Mouse (Mus musculus) kidney, embryonic 14.5 days (tissue): ENCODE measurements around the gene Dapk2. TPM values are rescaled to one million over a fixed set of nuclear protein-coding genes. Genes with fewer than 3 reads are reported as not detected.

Experiments
- ATAC-seq: fragments of 200-750 bp; cut with Nextera tagmentation; 2 replicates; pipeline ENCODE4 v1.8.0; 2017; ENCODE audit warnings: moderate number of reproducible peaks, mild to moderate bottlenecking, moderate TSS enrichment, moderate library complexity; ENCODE audit not compliant: low FRiP score, low TSS enrichment
- H3K27ac ChIP-seq: fragments of 300-500 bp; sonication (generic); 2 replicates; pipeline ENCODE4 v1.5.1; 2014; ENCODE audit warnings: low read depth, mild to moderate bottlenecking, low read length, moderate library complexity, mixed read lengths
- H3K27me3 ChIP-seq: fragments of 300-500 bp; sonication (generic); 2 replicates; pipeline ENCODE4 v1.6.1; 2014; ENCODE audit warnings: mild to moderate bottlenecking, low read length; ENCODE audit not compliant: control insufficient read depth, insufficient read depth
- H3K36me3 ChIP-seq: fragments of 300-500 bp; sonication (generic); 2 replicates; pipeline ENCODE4 v1.6.1; 2014; ENCODE audit warnings: low read length, mixed read lengths; ENCODE audit not compliant: control insufficient read depth, insufficient read depth
- H3K4me1 ChIP-seq: fragments of 300-500 bp; sonication (generic); 2 replicates; pipeline ENCODE4 v1.6.1; 2014; ENCODE audit warnings: low read length, mixed read lengths; ENCODE audit not compliant: control insufficient read depth, insufficient read depth
- H3K4me2 ChIP-seq: fragments of 300-500 bp; sonication (generic); replicated peaks from 2 replicates; pipeline ENCODE4 v1.6.1; 2014; ENCODE audit warnings: low read depth, mild to moderate bottlenecking, low read length
- H3K4me3 ChIP-seq: fragments of 300-500 bp; sonication (generic); 2 replicates; pipeline ENCODE4 v1.5.1; 2014; ENCODE audit warnings: mild to moderate bottlenecking, low read length
- H3K9ac ChIP-seq: fragments of 300-500 bp; sonication (generic); 2 replicates; pipeline ENCODE4 v1.6.1; 2014; ENCODE audit warnings: low read depth, mild to moderate bottlenecking, low read length, moderate library complexity
- H3K9me3 ChIP-seq: fragments of 300-500 bp; sonication (generic); 2 replicates; pipeline ENCODE4 v1.6.1; 2016; ENCODE audit warnings: low read length; ENCODE audit not compliant: control insufficient read depth
- WGBS: fragments of 180-500 bp; shearing (Covaris S2); extraction: QIAGEN DNeasy Blood & Tissue Kit; methylation state at CpG from one replicate; pipeline ENCODE4 v1.1.7; 2014; 5-methylcytosine and 5-hydroxymethylcytosine counted together
- polyA plus RNA-seq: library from polyadenylated mRNA; unstranded; fragments of >200 nt; fragmentation: Nextera tagmentation; extraction: Ambion mirVana; gene quantifications from 2 replicates; pipeline ENCODE4 v1.2.1, GENCODE M21; 2014

Dapk2 gene
- polyA plus RNA-seq, 1 experiment from 2014 or later = 4.2 TPM

- Histone ChIP-seq H3K9ac (no peak overlapping the region), H3K27ac (no peak overlapping the region), H3K4me1 (0 out of 2 replicates have a peak, but pooled peaks cover 9% of the 10 kb centered on the region), H3K9me3 (no peaks in the 10 kb centered on the region), H3K27me3 (no peaks in the 10 kb centered on the region), H3K4me2 (no peak overlapping the region), H3K4me3 (no peak overlapping the region), H3K36me3 (peaks cover 38% of the 10 kb centered on the region)
- WGBS = 86% methylated on average over 2 of the region's 2 CpGs
- ATAC-seq = no peak
These were observed 26.6 kb upstream of the Dapk2 start for GRCm38 (mm10) chr9:66131466-66131865.

- H3K27ac ChIP-seq = no peak overlapping the region
- 61% methylated on average over 4 of the region's 4 CpGs for WGBS
These were observed 22.1 kb upstream of the Dapk2 start for GRCm38 (mm10) chr9:66135967-66136366.

GRCm38 (mm10) chr9:66138193-66138592 lies 19.8 kb upstream of the Dapk2 start:
- Histone ChIP-seq H3K27ac (no peak overlapping the region), H3K27me3 (no peaks in the 10 kb centered on the region), H3K4me3 (no peak overlapping the region), H3K4me2 (no peak overlapping the region), H3K9me3 (no peaks in the 10 kb centered on the region), H3K36me3 (peaks cover 61% of the 10 kb centered on the region), H3K4me1 (no peaks in the 10 kb centered on the region), H3K9ac (no peak overlapping the region)
- ATAC-seq = no peak
- 95% methylated on average over 7 of the region's 7 CpGs for WGBS

More at GRCm38 (mm10) chr9:66135967-66136366, 22.1 kb upstream of the Dapk2 start:
- ATAC-seq = no peak
- H3K9ac ChIP-seq = no peak overlapping the region
- no peaks in the 10 kb centered on the region for H3K4me1 ChIP-seq
- H3K4me3 ChIP-seq = no peak overlapping the region
- H3K9me3 ChIP-seq = no peaks in the 10 kb centered on the region
- H3K36me3 ChIP-seq = peaks cover 70% of the 10 kb centered on the region
- no peaks in the 10 kb centered on the region for H3K27me3 ChIP-seq
- no peak overlapping the region for H3K4me2 ChIP-seq

GRCm38 (mm10) chr9:66142265-66142664 lies 15.8 kb upstream of the Dapk2 start:
- no peak for ATAC-seq
- H3K27me3 ChIP-seq = no peaks in the 10 kb centered on the region
- H3K4me3 ChIP-seq = no peak overlapping the region
- no peak overlapping the region for H3K9ac ChIP-seq
- peaks cover 27% of the 10 kb centered on the region for H3K36me3 ChIP-seq
- H3K4me1 ChIP-seq = no peaks in the 10 kb centered on the region
- H3K4me2 ChIP-seq = no peak overlapping the region
- no peaks in the 10 kb centered on the region for H3K9me3 ChIP-seq
- no peak overlapping the region for H3K27ac ChIP-seq
- 72% methylated on average over 1 of the region's 1 CpGs for WGBS

- Histone ChIP-seq H3K27ac (no peak overlapping the region), H3K9me3 (no peaks in the 10 kb centered on the region), H3K4me3 (no peak overlapping the region), H3K4me2 (no peak overlapping the region), H3K27me3 (no peaks in the 10 kb centered on the region), H3K4me1 (no peaks in the 10 kb centered on the region), H3K9ac (no peak overlapping the region), H3K36me3 (peaks cover 12% of the 10 kb centered on the region)
- ATAC-seq = no peak; the same call in 1 of the 2 replicates
- WGBS = 7% methylated on average over 6 of the region's 6 CpGs
These were observed 13.8 kb upstream of the Dapk2 start for GRCm38 (mm10) chr9:66144248-66144647.

GRCm38 (mm10) chr9:66146141-66146540 lies 11.9 kb upstream of the Dapk2 start:
- Histone ChIP-seq H3K36me3 (no peaks in the 10 kb centered on the region), H3K4me2 (no peak overlapping the region), H3K9ac (no peak overlapping the region), H3K4me3 (no peak overlapping the region), H3K4me1 (no peaks in the 10 kb centered on the region), H3K9me3 (no peaks in the 10 kb centered on the region), H3K27me3 (no peaks in the 10 kb centered on the region), H3K27ac (no peak overlapping the region)
- no peak for ATAC-seq

- ATAC-seq = no peak
- Histone ChIP-seq H3K4me1 (no peaks in the 10 kb centered on the region), H3K27me3 (peaks cover 4% of the 10 kb centered on the region; the same call in 1 of the 2 replicates), H3K4me3 (no peak overlapping the region), H3K9ac (no peak overlapping the region), H3K4me2 (no peak overlapping the region), H3K27ac (no peak overlapping the region), H3K9me3 (no peaks in the 10 kb centered on the region), H3K36me3 (no peaks in the 10 kb centered on the region)
- 56% methylated on average over 9 of the region's 9 CpGs for WGBS
These were observed 6.0 kb upstream of the Dapk2 start for GRCm38 (mm10) chr9:66152011-66152410.

GRCm38 (mm10) chr9:66153594-66153993 lies 4.4 kb upstream of the Dapk2 start:
- H3K4me1 ChIP-seq = 0 out of 2 replicates have a peak, but pooled peaks cover 4% of the 10 kb centered on the region
- ATAC-seq = no peak
- H3K27ac ChIP-seq = no peak overlapping the region
- H3K9ac ChIP-seq = no peak overlapping the region
- H3K9me3 ChIP-seq = no peaks in the 10 kb centered on the region
- 91% methylated on average over 6 of the region's 6 CpGs for WGBS
- no peak overlapping the region for H3K4me3 ChIP-seq
- no peaks in the 10 kb centered on the region for H3K36me3 ChIP-seq
- H3K4me2 ChIP-seq = no peak overlapping the region
- H3K27me3 ChIP-seq = peaks cover 9% of the 10 kb centered on the region; the same call in 1 of the 2 replicates

GRCm38 (mm10) chr9:66154013-66154412 lies 4.0 kb upstream of the Dapk2 start:
- Histone ChIP-seq H3K27me3 (peaks cover 9% of the 10 kb centered on the region; the same call in 1 of the 2 replicates), H3K36me3 (no peaks in the 10 kb centered on the region), H3K9me3 (no peaks in the 10 kb centered on the region), H3K27ac (no peak overlapping the region), H3K4me1 (0 out of 2 replicates have a peak, but pooled peaks cover 4% of the 10 kb centered on the region), H3K9ac (no peak overlapping the region), H3K4me3 (no peak overlapping the region), H3K4me2 (no peak overlapping the region)
- WGBS = 69% methylated on average over 9 of the region's 9 CpGs
- no peak for ATAC-seq
